Mouse (Mus musculus): ENCODE measurements around the gene Arhgef11. TPM values are rescaled to one million over a fixed set of nuclear protein-coding genes. Genes with fewer than 3 reads are reported as not detected.
A peak's percentile ranks its signal among the peaks of the same experiment; 100 is the strongest.

Gene Arhgef11
- total RNA-seq, 2 experiments from 2014 or later: 16.5 to 17.3 TPM

DNA sequence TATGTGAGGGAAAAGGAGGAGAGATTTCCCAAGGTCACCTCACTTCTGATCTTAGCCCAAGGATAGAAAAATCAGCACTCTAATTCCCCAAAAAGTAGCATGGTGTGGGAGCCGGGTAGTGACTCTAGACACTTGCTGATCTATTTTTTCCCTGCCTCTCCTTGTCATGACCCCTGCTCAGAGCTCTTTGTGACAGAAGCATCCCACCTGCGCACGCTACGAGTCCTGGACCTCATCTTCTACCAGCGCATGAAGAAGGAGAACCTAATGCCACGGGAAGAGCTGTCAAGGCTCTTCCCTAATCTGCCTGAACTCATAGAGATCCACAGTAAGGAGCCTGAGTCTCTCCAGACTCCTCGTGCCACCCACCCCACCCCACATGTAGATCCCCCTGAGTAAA lies 108.8 kb downstream of the Arhgef11 start:
- intact Hi-C loops (cut with DNase I): no loop called here

DNA sequence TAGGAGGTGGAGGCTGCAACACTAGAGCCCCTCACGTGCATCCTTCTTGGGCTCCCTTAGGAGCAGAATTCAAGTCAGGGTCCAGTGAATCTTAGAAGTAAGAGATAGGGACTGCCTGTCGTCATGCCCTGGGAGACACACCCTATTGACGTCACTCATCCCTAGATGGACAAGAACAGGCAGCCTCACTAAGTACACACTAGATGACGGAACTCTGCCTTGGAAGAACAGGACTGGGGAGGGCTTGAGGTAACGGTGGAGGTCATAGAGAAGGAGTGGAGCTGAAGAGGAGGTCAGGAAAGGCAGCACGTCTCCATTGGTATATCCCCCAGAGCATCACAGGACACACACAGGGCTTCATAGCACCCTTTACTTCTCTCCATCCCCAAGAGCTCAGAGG lies 111.3 kb downstream of the Arhgef11 start:
- TF ChIP-seq CTCF (IDR thresholded peaks at IDR 0.05): no peak
- intact Hi-C loops (cut with DNase I): no loop called here
- no peak overlapping the region for H3K4me3 ChIP-seq
- no peak for DNase-seq
- no peak overlapping the region for H3K27ac ChIP-seq

More for the DNA sequence above, 108.8 kb downstream of the Arhgef11 start:
- Histone ChIP-seq H3K4me3 (no peak overlapping the region), H3K27ac (no peak overlapping the region)
- no peak for DNase-seq
- no peak for TF ChIP-seq CTCF (IDR thresholded peaks at IDR 0.05)

DNA sequence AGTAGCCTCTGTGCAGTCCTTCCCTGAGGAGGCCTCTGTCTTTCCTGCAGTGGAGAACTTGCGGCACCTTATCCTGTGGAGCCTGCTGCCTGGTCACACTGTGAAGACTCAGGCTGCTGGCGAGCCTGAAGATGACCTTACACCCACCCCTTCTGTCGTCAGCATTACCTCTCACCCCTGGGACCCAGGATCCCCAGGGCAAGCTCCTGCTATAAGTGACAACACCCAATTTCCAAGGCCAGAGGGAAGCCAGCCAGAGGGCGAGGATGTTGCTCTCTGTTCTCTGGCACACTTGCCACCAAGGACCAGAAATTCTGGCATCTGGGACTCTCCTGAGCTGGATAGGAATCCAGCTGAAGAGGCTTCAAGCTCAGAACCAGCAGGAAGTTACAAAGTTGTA lies 115.7 kb downstream of the Arhgef11 start:
- intact Hi-C loops (cut with DNase I): no loop called here
- H3K4me3 ChIP-seq: no peak overlapping the region
- no peak for TF ChIP-seq CTCF (IDR thresholded peaks at IDR 0.05)
- H3K27ac ChIP-seq: no peak overlapping the region
- DNase-seq: no peak

GRCm38 (mm10) chr3:87733984-87734761 lies 116.8 kb downstream of the Arhgef11 start:
- Histone ChIP-seq H3K27ac (no peak overlapping the region), H3K4me3 (no peak overlapping the region)
- no peak for DNase-seq
- TF ChIP-seq CTCF (IDR thresholded peaks at IDR 0.05): no peak
- intact Hi-C loops (cut with DNase I): no loop called here

GRCm38 (mm10) chr3:87735335-87735734 lies 118.0 kb downstream of the Arhgef11 start:
- no peak overlapping the region for H3K4me3 ChIP-seq
- H3K27ac ChIP-seq: no peak overlapping the region
- intact Hi-C loops (cut with DNase I): no loop called here
- DNase-seq: no peak
- TF ChIP-seq CTCF (IDR thresholded peaks at IDR 0.05): no peak

DNA sequence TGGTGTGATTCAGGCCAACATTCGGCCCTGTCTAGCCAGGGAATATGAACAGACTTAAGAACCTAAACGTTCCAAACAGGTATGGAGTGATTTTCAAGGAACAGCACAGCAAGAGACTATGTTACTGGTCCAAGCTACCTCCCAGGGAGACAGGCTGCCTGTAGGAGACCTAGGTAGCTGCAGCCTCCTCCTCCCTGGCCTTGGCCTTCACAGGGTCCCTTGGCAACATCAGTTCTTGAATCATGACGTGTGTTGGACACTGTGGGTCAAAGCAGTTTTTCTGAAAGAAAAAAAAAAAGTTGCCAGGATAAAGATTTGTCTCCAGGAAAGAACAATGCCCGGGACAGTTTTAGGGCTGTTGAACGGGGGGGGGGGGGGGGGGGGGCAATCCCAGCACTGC lies 121.5 kb downstream of the Arhgef11 start:
- H3K27ac ChIP-seq: no peak overlapping the region
- intact Hi-C loops (cut with DNase I): no loop called here
- no peak overlapping the region for H3K4me3 ChIP-seq
- no peak for TF ChIP-seq CTCF (IDR thresholded peaks at IDR 0.05)
- no peak for DNase-seq

GRCm38 (mm10) chr3:87742013-87742412 lies 124.7 kb downstream of the Arhgef11 start:
- intact Hi-C loops (cut with DNase I): no loop called here
- Histone ChIP-seq H3K27ac (no peak overlapping the region), H3K4me3 (no peak overlapping the region)
- TF ChIP-seq CTCF (IDR thresholded peaks at IDR 0.05): no peak
- DNase-seq: no peak

- TF ChIP-seq CTCF (IDR thresholded peaks at IDR 0.05): no peak
- Histone ChIP-seq H3K27ac (no peak overlapping the region), H3K4me3 (no peak overlapping the region)
- intact Hi-C loops (cut with DNase I): no loop called here
- DNase-seq: no peak
Measured at GRCm38 (mm10) chr3:87742735-87743134, 125.4 kb downstream of the Arhgef11 start.

- no peak for DNase-seq
Measured at GRCm38 (mm10) chr3:87743927-87744326, 126.6 kb downstream of the Arhgef11 start.

DNA sequence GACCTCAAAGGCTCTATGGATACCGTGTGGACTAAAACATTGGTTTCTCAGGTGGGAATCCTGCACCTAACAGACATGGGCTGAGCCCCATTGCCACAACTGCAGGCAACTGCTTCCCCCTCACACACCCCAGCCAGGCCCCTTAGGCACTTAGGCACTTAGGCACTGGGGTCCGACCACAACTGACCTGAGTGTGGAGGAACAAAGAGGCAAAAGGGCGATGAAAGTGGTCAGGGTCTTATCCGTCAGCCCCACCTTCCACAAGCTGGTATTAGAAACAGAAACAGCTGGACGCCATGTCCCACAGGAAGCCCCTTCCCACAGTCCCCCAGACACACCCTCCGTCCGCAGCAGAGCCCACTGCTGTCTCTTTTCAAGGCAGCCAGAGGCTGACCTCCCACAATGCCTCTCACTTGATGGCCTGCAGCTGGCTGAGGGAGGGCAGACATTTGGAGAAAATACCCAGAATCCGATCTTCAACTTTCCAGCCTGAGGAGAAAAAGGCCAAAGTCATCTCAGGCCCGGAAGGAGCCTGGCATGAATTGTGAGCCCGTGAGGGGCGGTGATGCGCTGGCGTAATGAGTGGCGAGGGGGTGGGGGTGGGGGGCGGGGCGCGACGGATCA lies 127.8 kb downstream of the Arhgef11 start:
- TF ChIP-seq CTCF (IDR thresholded peaks at IDR 0.05): no peak
- H3K4me3 ChIP-seq: no peak overlapping the region
- intact Hi-C loops (cut with DNase I): no loop called here
- H3K27ac ChIP-seq: no peak overlapping the region
- DNase-seq: no peak

More at GRCm38 (mm10) chr3:87743927-87744326, 126.6 kb downstream of the Arhgef11 start:
- Histone ChIP-seq H3K4me3 (no peak overlapping the region), H3K27ac (no peak overlapping the region)
- intact Hi-C loops (cut with DNase I): no loop called here
- no peak for TF ChIP-seq CTCF (IDR thresholded peaks at IDR 0.05)

- TF ChIP-seq CTCF (IDR thresholded peaks at IDR 0.05): no peak
- no peak for DNase-seq
- no peak within 1 kb of the TSS for H3K27ac ChIP-seq
- H3K4me3 ChIP-seq: no peak within 1 kb of the TSS
- intact Hi-C loops (cut with DNase I): no loop called here
Measured at GRCm38 (mm10) chr3:87748431-87748830, 131.1 kb downstream of the Arhgef11 start, which contains the start of gene Lrrc71. Lrrc71 (minus strand) TSS chr3:87748625.

DNA sequence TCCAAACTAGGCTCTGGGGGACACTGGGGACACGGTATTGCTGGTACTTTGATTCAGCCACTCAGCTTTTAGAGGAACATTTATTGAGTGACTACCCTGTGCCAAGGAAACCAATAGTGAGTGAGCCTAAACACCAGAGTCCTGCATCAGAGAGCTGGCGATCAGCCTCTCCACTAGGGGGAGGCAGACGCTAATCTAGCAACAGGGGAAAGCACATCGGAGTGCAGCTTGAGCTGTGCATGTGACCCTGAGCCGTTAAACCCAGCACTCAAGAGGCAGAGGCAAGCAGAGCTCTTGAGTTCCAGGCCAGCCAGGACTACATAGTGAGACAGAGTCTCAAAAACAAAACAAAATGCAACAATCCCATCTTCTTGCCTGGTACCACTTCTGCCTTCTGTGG lies 131.7 kb downstream of the Arhgef11 start:
- DNase-seq: peak; percentile 73
- Histone ChIP-seq H3K4me3 (no peak overlapping the region), H3K27ac (no peak overlapping the region)
- TF ChIP-seq CTCF (IDR thresholded peaks at IDR 0.05): peak; percentile 76
- intact Hi-C loops (cut with DNase I): no loop called here

DNA sequence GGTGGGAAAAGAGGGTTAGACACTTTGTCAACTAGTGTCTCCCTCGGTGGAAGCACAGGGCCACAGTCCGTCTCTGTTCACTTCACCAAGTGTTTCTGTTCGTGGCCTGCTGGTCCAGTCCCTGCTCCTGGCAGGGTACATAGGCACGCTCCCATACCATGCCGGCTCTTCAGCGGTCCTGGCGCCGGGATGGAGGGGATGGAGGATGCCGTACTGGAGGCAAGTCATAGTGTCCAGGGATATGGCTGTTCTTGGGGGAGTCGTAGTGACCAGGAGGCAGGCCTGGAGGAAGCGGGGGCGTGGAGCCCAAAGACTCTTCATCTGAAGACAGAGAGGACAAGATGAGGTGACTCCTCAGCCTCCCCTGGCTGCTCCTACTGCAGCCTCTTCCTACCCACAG lies 132.6 kb downstream of the Arhgef11 start:
- H3K4me3 ChIP-seq: no peak overlapping the region
- intact Hi-C loops (cut with DNase I): no loop called here
- H3K27ac ChIP-seq: no peak overlapping the region
- TF ChIP-seq CTCF (IDR thresholded peaks at IDR 0.05): no peak
- no peak for DNase-seq

DNA sequence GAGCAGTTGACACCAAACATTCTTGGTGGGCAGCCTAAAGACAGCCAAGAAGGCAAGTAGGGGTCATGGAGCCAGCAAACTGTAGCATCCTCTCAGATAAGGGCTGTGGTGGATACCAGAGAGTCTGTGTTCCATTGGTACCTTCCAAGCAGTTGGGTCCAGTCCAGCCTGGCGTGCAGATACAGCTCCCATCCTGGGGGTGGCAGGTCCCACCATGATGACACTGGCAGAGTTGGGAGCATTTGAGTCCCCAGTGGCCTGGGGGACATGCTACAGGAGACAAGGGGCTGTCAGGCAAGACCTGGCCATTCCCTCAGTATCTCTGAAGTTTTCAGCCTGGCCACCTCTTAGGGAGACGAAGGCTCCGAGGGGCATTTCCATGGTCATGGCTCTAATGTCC lies 135.2 kb downstream of the Arhgef11 start:
- TF ChIP-seq CTCF (IDR thresholded peaks at IDR 0.05): no peak
- Histone ChIP-seq H3K4me3 (no peak overlapping the region), H3K27ac (no peak overlapping the region)
- intact Hi-C loops (cut with DNase I): no loop called here
- DNase-seq: no peak

Data from gastrocnemius, adult 2 months (tissue).